Mouse (Mus musculus) left cerebral cortex, postnatal 4 days (tissue): ENCODE results near the gene Smad3. TPM values are rescaled to one million over a fixed set of nuclear protein-coding genes. Genes with fewer than 3 reads are reported as not detected.

Source experiments
- DNase-seq: peaks from one replicate; pipeline ENCODE4 v3.0.0-alpha.2; 2022
- intact Hi-C: fragments of 180-260 bp; cut with DNase I; formaldehyde crosslinking; loops from one replicate; pipeline ENCODE4 v1.15.1; 2025
- total RNA-seq, 2 experiments: library from RNA; stranded (reverse); gene quantifications; 2 replicates each; pipeline ENCODE4 v1.2.3; 2021

Smad3 gene
- total RNA-seq, 2 experiments from 2014 or later: 16.0 to 20.4 TPM

GRCm38 (mm10) chr9:63722918-63723317 is 34.9 kb downstream of the Smad3 start:
- intact Hi-C loops: no loop called here
- no peak for DNase-seq

DNA sequence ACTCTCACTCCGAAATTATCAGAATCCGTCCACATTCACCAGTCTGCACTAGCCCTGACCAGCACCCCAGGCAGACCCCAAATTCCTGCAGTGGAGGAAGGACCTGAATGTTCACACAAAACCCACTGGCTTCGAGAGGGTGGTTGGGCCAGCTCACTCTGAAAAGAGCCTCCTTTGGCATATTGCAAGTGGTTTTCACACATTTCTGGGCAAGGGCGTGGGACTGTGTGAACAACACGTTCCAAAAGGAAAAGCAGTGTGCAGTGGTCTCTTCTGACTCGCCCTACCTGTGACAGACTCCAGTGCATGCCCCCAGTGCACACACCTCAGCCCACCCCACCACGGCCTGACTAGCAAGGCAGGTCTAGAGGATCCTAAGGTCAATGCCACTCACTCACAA is 35.4 kb downstream of the Smad3 start:
- intact Hi-C loops: no loop called here

DNA sequence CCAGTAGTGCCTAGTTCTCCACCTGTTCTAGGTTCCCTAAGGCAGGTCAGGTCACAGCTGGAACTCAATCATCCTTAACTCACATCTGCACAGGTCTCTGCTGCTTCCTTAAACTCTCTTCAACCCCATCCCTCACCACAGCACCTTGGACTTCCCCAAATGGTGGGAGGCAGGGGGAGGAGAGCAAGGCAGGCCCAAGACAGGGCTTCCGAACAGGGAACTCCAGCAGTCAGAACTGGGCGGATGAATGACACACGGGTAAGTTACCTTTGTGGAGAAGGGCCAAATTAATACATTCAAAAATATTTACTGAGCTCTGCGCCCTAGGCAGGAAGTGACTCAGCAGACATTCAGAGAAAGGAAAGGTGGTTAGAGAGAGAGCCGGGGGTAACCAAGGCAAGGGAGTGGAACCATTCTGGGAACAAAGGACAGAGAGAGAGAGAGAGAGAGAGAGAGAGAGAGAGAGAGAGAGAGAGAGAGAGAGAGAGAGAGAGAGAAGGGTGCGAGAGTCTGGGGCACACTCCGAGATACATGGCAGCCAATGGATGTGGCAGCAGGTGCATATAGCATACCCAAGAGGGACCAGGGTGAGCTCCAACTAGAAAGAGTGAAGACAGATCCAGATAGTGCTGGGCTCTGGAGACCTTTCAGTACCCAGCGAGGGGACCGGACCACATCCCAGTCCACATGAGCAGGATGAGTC is 36.1 kb downstream of the Smad3 start:
- DNase-seq: no peak
- intact Hi-C loops: no loop called here

More for the DNA sequence above, 35.4 kb downstream of the Smad3 start:
- DNase-seq: no peak

GRCm38 (mm10) chr9:63720715-63721114 is 37.1 kb downstream of the Smad3 start:
- DNase-seq: no peak
- intact Hi-C loops: no loop called here

DNA sequence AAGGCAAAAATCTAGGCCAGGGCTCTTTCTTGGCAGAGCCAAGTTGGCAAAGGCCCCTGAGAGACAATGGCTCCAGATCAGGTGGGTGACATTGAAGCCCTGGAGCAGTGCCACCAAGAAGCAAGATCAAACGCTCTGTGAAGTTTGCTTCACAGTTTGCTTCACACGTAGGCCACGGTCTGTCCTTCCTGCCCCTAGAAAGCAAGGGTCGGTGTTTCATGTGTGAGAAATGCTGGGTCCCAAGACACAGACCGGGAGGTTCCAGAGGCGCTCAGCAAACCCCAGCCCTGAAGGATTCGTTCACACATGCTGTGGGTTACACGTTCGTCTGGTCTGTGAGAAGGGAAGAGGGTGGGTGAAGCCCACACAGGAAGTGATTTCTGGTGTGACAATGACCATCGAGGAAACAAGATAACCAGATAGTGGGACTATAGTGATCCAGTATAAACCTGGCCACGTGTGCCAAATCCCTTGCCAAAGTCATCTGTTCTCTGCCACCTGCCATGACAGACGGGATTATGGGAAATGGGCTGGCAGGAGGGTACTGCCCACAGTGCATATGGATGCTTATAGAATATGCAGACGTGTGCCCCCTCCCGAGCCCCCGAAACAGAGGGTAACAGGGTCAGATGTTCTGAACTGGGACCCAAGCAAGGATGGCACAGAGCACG is 37.9 kb downstream of the Smad3 start:
- intact Hi-C loops: no loop called here
- peak; percentile 41 for DNase-seq

DNA sequence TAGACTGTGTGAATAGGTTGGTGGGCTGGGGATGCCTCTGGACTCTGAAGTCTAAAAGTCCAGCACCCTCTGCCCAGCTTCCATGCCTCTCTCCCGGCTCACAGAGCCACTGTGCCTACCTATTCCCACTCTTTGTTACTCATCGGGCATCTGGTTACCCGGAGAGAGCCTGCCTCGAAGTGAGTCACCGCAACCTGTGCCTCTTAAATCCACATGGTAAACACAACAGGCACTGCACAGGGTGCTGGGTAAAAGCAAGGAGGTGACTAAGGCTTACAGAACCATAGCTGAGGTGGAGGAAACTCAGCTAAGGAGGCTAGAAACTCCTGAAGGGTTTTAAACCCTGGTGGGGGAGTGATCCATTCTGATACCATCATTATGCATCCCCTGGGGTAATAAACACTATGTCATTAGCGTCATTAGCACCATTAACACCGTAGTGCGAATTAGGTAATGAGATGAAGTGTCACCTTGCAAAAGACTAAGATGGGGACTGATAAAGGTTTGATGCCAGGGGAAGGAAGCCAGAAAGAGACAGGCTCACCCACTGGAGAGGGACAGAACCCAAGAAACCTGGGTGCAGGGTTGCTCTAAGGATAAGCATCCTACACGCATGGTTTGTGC is 38.9 kb downstream of the Smad3 start:
- intact Hi-C loops: no loop called here
- no peak for DNase-seq

DNA sequence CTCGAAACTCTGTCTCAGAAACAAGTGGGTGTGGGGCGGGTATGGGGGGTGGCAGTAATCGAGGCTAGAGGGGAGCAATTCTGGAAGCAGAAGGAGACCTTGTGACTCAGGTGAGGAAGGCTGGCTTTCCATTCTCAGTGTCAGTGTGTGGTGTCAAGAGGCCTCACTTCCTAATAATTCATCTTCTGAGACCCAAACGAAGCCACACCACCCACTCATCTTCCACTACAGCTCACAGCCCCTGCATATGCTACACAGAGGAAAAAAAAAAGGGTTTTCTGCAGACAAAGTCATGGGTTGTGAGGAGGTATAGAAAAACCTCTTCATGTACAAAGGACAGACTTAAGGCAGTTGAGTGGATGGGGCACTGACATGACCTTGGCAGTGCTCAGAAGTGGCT is 39.6 kb downstream of the Smad3 start:
- no peak for DNase-seq
- intact Hi-C loops: no loop called here

- intact Hi-C loops: no loop called here
- no peak for DNase-seq
Observed at GRCm38 (mm10) chr9:63717474-63718005, 40.3 kb downstream of the Smad3 start.

DNA sequence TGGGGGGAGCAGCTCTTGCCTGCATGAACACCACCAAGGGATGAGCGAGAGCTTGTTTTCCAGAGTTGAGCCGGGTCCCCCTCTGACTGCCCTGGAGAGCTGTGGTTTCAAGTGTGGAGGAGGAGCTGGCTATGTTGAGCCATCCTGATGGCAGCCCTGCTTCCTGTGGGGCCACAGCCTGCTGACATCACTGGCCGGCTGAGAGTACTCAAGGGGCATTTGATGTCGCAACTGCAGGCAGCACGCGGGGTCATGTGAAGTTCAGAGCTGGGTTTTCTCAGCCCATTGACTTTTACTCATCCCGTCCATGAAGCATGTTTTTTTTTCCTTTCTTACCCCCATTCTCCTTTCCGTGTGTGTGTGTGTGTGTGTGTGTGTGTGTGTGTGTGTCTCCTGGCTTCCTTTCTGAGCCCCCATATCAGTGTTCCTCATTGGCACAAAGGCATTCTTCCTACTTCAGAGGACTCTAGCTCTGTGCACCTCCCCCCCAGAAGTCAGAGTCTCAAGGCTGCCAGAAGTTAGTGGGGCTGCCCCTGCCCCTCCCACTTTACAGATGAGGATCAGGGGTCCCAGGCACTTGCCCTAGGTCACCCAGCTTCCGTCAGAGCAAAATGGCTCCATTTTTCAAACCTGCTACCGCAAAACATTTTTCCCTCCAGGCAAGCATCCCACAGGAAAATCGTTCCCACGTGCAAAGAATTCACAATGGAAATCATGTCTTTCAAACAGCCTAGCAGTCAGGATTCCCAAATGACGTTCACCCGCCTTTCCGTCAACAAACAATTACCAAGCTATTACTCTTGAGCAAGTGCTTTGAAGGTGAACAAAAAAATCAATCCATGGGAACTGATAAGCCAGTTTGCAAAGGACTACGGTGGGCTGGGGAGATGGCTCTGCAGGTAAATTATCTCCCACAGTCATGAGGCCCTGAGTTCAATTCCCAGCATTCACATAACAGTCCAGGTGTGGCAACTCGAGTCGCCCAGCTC is 41.4 kb downstream of the Smad3 start:
- intact Hi-C loops: no loop called here
- no peak for DNase-seq

DNA sequence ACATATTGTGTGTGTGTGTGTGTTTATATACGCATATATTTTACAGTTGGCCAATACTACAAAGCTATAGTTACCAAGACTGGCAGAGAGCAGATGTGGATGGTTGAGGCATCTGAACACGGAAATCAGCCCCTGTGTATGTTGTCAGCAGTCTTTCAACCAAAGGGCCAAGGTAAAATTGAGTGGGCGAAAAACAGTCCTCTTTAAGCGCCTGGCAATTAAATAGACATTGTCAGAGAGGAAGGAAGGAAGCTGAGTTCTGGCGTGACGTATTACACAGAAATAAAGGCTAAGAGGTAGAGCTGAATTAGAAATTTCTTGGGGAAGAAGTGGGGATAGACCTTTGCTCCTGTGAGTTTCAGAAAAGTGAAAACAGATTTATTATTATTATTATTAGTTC is 43.2 kb downstream of the Smad3 start:
- intact Hi-C loops: no loop called here
- no peak for DNase-seq

DNA sequence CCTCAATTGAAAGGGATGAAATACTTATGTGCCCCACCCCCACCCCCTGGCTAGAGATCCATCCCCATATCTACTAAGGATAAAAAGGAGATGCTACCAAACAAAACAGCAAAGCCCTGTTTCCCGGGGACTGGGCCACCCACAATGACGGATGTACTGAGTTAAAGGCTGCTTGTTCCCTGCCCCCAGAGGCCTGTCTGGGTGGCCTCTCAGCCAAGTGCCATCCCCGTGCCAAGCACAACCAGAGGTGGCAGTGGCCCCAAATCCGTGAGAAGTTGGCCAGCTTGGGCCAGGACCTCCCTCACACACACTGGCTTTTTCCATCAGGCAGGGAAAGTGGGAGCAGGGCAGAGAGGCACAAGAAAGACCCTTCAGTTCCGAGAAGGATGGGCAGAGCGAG is 45.0 kb downstream of the Smad3 start:
- intact Hi-C loops: no loop called here
- peak; percentile 83 for DNase-seq

GRCm38 (mm10) chr9:63711580-63712230 is 46.1 kb downstream of the Smad3 start:
- intact Hi-C loops: no loop called here
- DNase-seq: no peak

DNA sequence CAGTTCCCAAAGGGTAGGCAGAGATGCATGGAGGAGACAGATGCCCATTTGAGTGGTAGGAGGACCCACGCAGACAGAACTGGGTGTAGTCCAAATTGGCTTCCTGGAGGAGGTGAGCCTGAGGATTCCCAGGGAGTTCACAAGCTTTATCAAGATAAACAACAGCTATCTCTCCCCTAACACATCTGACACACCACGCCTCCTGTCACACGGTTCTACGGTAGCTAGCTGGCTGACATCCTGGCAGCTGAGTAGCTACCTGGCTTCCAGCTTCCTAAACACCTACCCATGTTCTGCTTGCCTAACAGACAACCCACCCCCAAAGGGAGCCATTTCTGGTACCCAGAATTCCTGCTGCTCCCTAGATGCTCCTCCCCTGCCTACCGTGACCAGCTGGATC is 47.9 kb downstream of the Smad3 start:
- no peak for DNase-seq
- intact Hi-C loops: no loop called here

DNA sequence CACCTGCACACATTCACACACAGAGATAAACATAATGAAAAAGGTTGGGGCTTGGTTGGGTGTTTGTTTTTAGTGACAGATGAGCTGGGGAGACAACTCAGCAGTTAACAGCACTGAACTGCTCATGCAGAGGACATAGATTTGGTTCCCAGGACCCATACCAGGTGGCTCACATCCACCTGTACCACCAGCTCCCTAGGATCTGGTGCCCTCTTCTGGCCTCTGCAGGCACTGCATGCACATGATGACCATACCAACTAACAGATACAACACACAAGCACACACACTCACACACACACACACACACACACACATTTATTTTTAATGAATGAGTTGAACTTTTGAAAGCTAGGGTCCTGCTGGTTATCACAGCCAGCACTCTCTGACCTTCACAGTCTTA is 48.5 kb downstream of the Smad3 start:
- intact Hi-C loops: no loop called here
- no peak for DNase-seq

DNA sequence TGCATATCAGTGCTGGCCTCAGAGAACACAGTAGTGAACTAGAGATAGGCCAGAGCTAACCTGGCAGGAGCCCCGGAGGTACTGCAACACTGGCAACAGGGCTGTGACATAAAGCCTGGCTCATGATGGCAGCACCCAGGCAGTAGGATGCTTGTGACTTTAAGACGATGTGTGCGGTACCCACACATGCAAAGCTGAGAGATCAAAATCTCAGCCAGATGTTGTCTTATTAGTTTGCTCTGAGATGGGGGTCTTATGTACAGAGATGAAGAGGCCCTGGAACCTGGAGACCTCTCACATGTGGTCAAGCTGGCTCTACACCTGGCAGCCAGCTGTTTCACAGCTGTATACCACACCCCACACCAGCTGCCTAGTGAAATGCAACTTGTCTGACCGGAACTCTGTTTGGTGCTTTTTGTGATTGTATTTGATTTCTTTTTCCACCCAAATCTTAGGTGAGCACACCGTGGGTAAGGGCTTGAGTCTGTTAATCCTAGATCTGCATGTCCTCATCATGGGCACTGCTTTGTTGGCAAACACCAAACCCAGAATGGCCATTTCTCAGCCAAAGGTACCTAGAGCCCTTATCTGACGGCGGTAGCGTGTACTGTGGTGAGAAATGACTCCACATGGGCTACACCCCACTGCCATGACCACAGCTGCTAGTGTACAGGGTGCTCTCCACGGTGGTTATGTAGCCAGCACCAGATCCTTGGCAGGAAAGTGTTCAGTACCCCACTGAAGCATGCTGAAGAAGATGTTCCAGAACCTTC is 49.8 kb downstream of the Smad3 start:
- intact Hi-C loops: no loop called here

GRCm38 (mm10) chr9:63706152-63706733 is 51.6 kb downstream of the Smad3 start:
- intact Hi-C loops: no loop called here
- peak; percentile 59 for DNase-seq

More for the DNA sequence above, 49.8 kb downstream of the Smad3 start:
- DNase-seq: no peak

DNA sequence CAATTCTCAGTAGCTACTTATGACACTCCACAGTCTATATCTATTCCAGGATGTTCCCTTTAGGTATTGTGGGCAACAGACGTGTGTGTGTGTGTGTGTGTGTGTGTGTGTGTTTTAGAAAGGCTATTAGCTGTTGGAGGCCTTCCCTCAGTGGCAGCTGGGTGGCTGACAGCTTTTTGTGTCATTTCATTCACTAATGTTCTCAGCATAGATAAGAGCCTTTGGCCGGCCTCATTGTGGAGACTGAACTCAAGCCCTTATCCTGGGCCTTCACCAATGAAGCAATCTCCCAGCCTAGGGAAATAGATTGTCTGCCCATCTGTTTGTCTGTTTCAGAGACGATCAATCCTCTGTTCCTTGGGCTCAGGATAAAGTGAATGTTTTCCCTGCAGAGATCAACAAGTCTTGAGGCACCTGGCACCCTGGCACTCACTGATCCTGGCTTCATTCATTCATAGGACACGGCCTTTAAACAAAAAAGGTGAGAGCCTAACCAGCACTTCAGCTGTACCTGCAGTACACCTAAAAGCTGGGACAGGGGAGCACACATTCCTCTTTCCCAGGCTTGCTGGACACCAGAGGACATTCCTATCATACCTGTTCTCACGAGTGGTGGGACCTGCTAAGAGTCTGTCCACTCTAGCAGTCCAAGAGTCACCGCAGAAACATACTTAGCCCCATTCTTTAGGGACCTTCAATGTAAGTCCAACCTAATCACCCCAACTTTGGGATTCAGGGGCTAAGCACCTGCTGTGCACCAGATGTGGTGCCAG is 52.6 kb downstream of the Smad3 start:
- intact Hi-C loops: no loop called here

DNA sequence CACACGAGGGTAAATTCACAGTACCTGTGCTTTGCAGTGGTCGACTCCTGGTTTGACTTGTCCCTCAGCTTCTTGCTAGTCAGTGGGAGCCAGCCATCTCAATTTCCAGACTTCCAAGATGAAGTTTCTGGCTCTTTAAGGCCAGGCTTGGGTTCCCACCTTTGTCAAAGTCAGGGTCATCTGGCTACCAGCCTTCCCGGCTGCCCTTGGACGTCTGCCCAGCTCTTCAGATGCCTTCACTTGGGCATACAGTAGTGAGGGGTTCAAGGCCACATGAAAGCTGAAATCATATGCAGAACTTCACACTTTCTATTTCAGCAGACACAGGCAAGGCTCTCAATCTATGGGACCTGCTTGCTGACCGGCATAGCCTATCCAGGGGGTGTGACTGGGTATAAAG is 53.7 kb downstream of the Smad3 start:
- DNase-seq: no peak
- intact Hi-C loops: no loop called here

More for the DNA sequence above, 52.6 kb downstream of the Smad3 start:
- DNase-seq: no peak
